Mouse (Mus musculus) thymus, adult 18-20 months (tissue): Measurements from ENCODE around the gene Lrrc42.

Experiments
- DNase-seq, 2 experiments: peaks; one replicate each; pipeline ENCODE4 v3.0.0; 2022; ENCODE audit warnings: mixed read lengths in 2 of 2

Gene Lrrc42

GRCm38 (mm10) chr4:107253125-107254091, at the start of gene Lrrc42, which contains the start of gene Hspb11:
TSS of gene Lrrc42 (minus strand) at chr4:107253532.
TSS of gene Hspb11 (plus strand) at chr4:107253593.
- peak; percentile 95 to 97 for DNase-seq

GRCm38 (mm10) chr4:107302832-107303231, 49.5 kb upstream of the Lrrc42 start:
- no peak for DNase-seq

GRCm38 (mm10) chr4:107302221-107302620, 48.9 kb upstream of the Lrrc42 start:
- DNase-seq: no peak

GRCm38 (mm10) chr4:107300902-107301555, 47.7 kb upstream of the Lrrc42 start:
- no peak for DNase-seq

GRCm38 (mm10) chr4:107300371-107300770, 47.0 kb upstream of the Lrrc42 start:
- DNase-seq: no peak

GRCm38 (mm10) chr4:107299779-107300340, 46.5 kb upstream of the Lrrc42 start:
- DNase-seq: no peak

GRCm38 (mm10) chr4:107298071-107298606, 44.8 kb upstream of the Lrrc42 start:
- no peak for DNase-seq

- DNase-seq: no peak
These were observed 38.9 kb upstream of the Lrrc42 start for GRCm38 (mm10) chr4:107292273-107292662.

GRCm38 (mm10) chr4:107291611-107292272, 38.4 kb upstream of the Lrrc42 start:
- no peak for DNase-seq

- no peak for DNase-seq
These were observed 34.2 kb upstream of the Lrrc42 start for GRCm38 (mm10) chr4:107287517-107287916.

- DNase-seq: no peak
These were observed 33.1 kb upstream of the Lrrc42 start for GRCm38 (mm10) chr4:107286386-107286785.

- no peak for DNase-seq
These were observed 32.3 kb upstream of the Lrrc42 start for GRCm38 (mm10) chr4:107285446-107286200.

GRCm38 (mm10) chr4:107280843-107281475, 27.6 kb upstream of the Lrrc42 start:
- no peak for DNase-seq

- DNase-seq: no peak
These were observed 24.9 kb upstream of the Lrrc42 start for GRCm38 (mm10) chr4:107278188-107278707.

GRCm38 (mm10) chr4:107274511-107274910, 21.2 kb upstream of the Lrrc42 start:
- no peak for DNase-seq

GRCm38 (mm10) chr4:107273683-107274082, 20.4 kb upstream of the Lrrc42 start:
- no peak for DNase-seq

- peak; percentile 69 to 85 for DNase-seq
These were observed 6.7 kb upstream of the Lrrc42 start for GRCm38 (mm10) chr4:107260001-107260400.

GRCm38 (mm10) chr4:107254414-107254813, 1.1 kb upstream of the Lrrc42 start:
- DNase-seq: no peak

- peak; percentile 14 to 46 for DNase-seq
These were observed 810 bp downstream of the Lrrc42 start for GRCm38 (mm10) chr4:107252522-107252921.

- peak in 1 of 2 experiments; percentile 25 for DNase-seq
These were observed 2.8 kb downstream of the Lrrc42 start for GRCm38 (mm10) chr4:107250494-107250893.

- DNase-seq: peak; percentile 73 to 84
These were observed 3.9 kb downstream of the Lrrc42 start for GRCm38 (mm10) chr4:107249471-107249870.
